Mouse (Mus musculus) MN1 (cell line): Measurements from ENCODE around the gene Stum.
"Not testable (repeated sequence)": the region's sequence is repeated elsewhere in the genome, so short reads cannot be mapped to it uniquely, and the experiment has no call there.

Experiments used
- DNase-seq: peaks from one replicate; pipeline ENCODE4 v3.0.0-alpha.2; 2016; ENCODE audit warnings: low spot score

The Stum gene

GRCm38 (mm10) chr1:180483399-180484291, at the start of gene Stum:
Stum (minus strand) TSS chr1:180483504.
- DNase-seq, result peak; percentile 12

GRCm38 (mm10) chr1:180532671-180533070, 49.4 kb upstream of the Stum start:
- DNase-seq, result no peak

- no peak for DNase-seq
These were observed 47.4 kb upstream of the Stum start for GRCm38 (mm10) chr1:180530457-180531263.

- DNase-seq, result no peak
These were observed 46.5 kb upstream of the Stum start for GRCm38 (mm10) chr1:180529847-180530246.

- no peak for DNase-seq
These were observed 42.0 kb upstream of the Stum start for GRCm38 (mm10) chr1:180525301-180525700.

GRCm38 (mm10) chr1:180523320-180523719, 40.0 kb upstream of the Stum start:
- DNase-seq, result no peak

GRCm38 (mm10) chr1:180520190-180520589, 36.9 kb upstream of the Stum start:
- no peak for DNase-seq

- DNase-seq, result no peak
These were observed 36.2 kb upstream of the Stum start for GRCm38 (mm10) chr1:180519520-180519919.

- DNase-seq, result not testable (repeated sequence)
These were observed 35.6 kb upstream of the Stum start for GRCm38 (mm10) chr1:180518899-180519298.

- DNase-seq, result no peak
These were observed 35.1 kb upstream of the Stum start for GRCm38 (mm10) chr1:180518412-180518811.

- DNase-seq, result no peak
These were observed 34.2 kb upstream of the Stum start for GRCm38 (mm10) chr1:180517390-180518054.

- DNase-seq, result no peak
These were observed 30.8 kb upstream of the Stum start for GRCm38 (mm10) chr1:180514077-180514476.

- DNase-seq, result no peak
These were observed 27.6 kb upstream of the Stum start for GRCm38 (mm10) chr1:180510879-180511278.

GRCm38 (mm10) chr1:180510442-180510841, 27.1 kb upstream of the Stum start:
- no peak for DNase-seq

- no peak for DNase-seq
These were observed 25.4 kb upstream of the Stum start for GRCm38 (mm10) chr1:180508662-180509061.

GRCm38 (mm10) chr1:180507291-180507791, 24.0 kb upstream of the Stum start:
- DNase-seq, result no peak

- no peak for DNase-seq
These were observed 23.0 kb upstream of the Stum start for GRCm38 (mm10) chr1:180506341-180506740.

- no peak for DNase-seq
These were observed 21.6 kb upstream of the Stum start for GRCm38 (mm10) chr1:180504899-180505298.

GRCm38 (mm10) chr1:180503484-180503883, 20.2 kb upstream of the Stum start:
- DNase-seq, result no peak

- no peak for DNase-seq
These were observed 19.3 kb upstream of the Stum start for GRCm38 (mm10) chr1:180502566-180502965.

- no peak for DNase-seq
These were observed 17.3 kb upstream of the Stum start for GRCm38 (mm10) chr1:180500641-180501040.

GRCm38 (mm10) chr1:180500218-180500617, 16.9 kb upstream of the Stum start:
- DNase-seq, result no peak
